Mouse (Mus musculus) retina, embryonic 14.5 days (tissue): ENCODE results near the gene Hrc.

Experiments used
- DNase-seq: peaks from one replicate; pipeline ENCODE4 v3.0.0-alpha.2; 2015; ENCODE audit warnings: low spot score

The Hrc gene

GRCm38 (mm10) chr7:45365742-45366651 lies 30.9 kb downstream of the Hrc start:
- peak; percentile 44 for DNase-seq

GRCm38 (mm10) chr7:45366652-45367019 lies 31.5 kb downstream of the Hrc start, which contains the start of gene Ppfia3:
TSS of gene Ppfia3 (minus strand) at chr7:45367019.
- peak; percentile 68 for DNase-seq

- DNase-seq, result peak; percentile 97
Observed at GRCm38 (mm10) chr7:45367020-45367880, 32.2 kb downstream of the Hrc start.

GRCm38 (mm10) chr7:45368178-45368577 lies 33.1 kb downstream of the Hrc start:
- no peak for DNase-seq

GRCm38 (mm10) chr7:45369022-45369745 lies 34.1 kb downstream of the Hrc start:
- DNase-seq, result no peak

GRCm38 (mm10) chr7:45369836-45370474 lies 34.9 kb downstream of the Hrc start:
- DNase-seq, result no peak

GRCm38 (mm10) chr7:45370475-45371311 lies 35.6 kb downstream of the Hrc start, which contains the start of gene Lin7b:
TSS of gene Lin7b (minus strand) at chr7:45370583.
- DNase-seq, result peak; percentile 89

- no peak for DNase-seq
Observed at GRCm38 (mm10) chr7:45372371-45372770, 37.3 kb downstream of the Hrc start.

- no peak for DNase-seq
Observed at GRCm38 (mm10) chr7:45374620-45375019, 39.5 kb downstream of the Hrc start.

- DNase-seq, result no peak
Observed at GRCm38 (mm10) chr7:45376057-45376456, 41.0 kb downstream of the Hrc start.

- DNase-seq, result no peak
Observed at GRCm38 (mm10) chr7:45386077-45386476, 51.0 kb downstream of the Hrc start.
